Mouse (Mus musculus) heart, postnatal 36 days (tissue): ENCODE data around the gene Vsir. TPM values are rescaled to one million over a fixed set of nuclear protein-coding genes. Genes with fewer than 3 reads are reported as not detected.

Source experiments
- DNase-seq, 2 experiments: peaks; one replicate each; pipeline ENCODE4 v3.0.0; 2021 to 2022
- intact Hi-C: fragments of 180-260 bp; cut with DNase I; formaldehyde crosslinking; loops from one replicate; pipeline ENCODE4 v1.15.1; 2025
- total RNA-seq, 2 experiments: library from RNA; stranded (reverse); gene quantifications; 2 replicates each; pipeline ENCODE4 v1.2.3; 2021

The Vsir gene
- total RNA-seq, 2 experiments from 2014 or later = 17.6 to 27.0 TPM

DNA sequence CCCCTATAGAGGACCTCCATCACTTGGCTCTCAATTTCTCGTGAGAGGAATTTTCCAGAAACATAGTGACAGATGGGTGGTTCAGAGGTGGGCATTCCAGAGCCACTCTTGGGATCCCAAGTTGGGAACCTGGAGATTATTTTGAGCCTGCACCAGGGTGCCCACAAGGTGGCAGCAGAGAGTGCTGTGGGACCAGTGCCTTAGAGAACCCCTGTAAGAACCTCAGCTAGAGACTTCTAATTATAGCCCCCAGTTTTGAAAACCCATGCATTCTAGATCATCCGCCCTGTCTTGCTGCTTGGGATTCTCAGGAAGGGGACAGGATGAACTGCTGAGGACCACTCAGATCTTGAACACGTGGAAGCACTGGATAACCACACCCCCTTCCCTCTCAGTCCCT, 71.5 kb downstream of the Vsir start:
- intact Hi-C loops = loop anchor here (1.0 to 10.0 kb wide), 3 partner anchors 279 to 647 kb away; no protein-coding TSS in a partner anchor
- peak; percentile 49 to 74 for DNase-seq

DNA sequence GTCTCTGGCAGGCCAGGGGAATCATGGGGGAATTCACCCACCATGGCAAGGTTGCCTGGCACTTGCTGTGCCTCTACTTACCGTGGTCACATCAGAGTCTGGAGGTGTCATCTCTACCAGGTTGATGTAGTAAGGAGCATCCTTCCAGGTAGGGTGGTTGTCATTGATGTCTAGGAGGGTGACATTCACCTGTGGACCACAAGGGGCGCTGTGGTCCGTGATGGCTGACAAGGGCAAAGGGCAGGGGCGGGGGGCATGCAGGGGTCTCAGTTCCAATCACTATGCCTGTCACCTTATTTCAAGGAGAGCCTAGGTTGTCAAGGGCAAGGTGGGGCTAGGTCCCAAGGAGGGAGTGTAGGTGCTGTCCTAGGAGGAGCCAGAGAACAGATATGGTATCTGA, 73.0 kb downstream of the Vsir start:
- intact Hi-C loops = loop anchor here (2.0 to 10.0 kb wide), 2 partner anchors 337 to 645 kb away; no protein-coding TSS in a partner anchor
- DNase-seq = no peak

Other genes with a start within 250 kb of the Vsir start
- gene Spock2, start 240.6 kb upstream of the Vsir start, total RNA-seq = 10 to 100 TPM; 16.7 to 20.1 TPM
- gene Chst3, start 127.6 kb upstream of the Vsir start, total RNA-seq = 1 to 10 TPM; 1.0 to 1.1 TPM
- gene Psap, start 69.2 kb upstream of the Vsir start, total RNA-seq = 1,000 to 10,000 TPM; 1,163 to 1,211 TPM
- gene Gm17455, start 52.9 kb downstream of the Vsir start, total RNA-seq = not detected